Comparison of ENCODE assay signal across 8 mouse cellular contexts in genomic region chr19:43674730-43675524, GRCm38 (mm10). TPM values are rescaled to one million over a fixed set of nuclear protein-coding genes. Genes with fewer than 3 reads are reported as not detected.
DNase-seq lines count a peak whose midpoint lies in the region; ATAC-seq lines count a peak whose summit lies in the region.

Gene Slc25a28 (minus strand): TSS chr19:43674881.

- H3K36me3 ChIP-seq in hindbrain, embryonic 14.5 days (replicated peaks; ENCODE audit: control insufficient read depth, insufficient read depth), result no peaks in the 10 kb centered on the region

- peak; percentile 100 for DNase-seq in R1 (ENCODE audit: low read depth, low spot score)
- DNase-seq in cerebellum, postnatal 25 days, result peak; percentile 97 to 99
- DNase-seq in frontal cortex, postnatal 25 days (ENCODE audit: low spot score in 2 of 2), result peak; percentile 95 to 98
- DNase-seq in hindbrain, embryonic 14.5 days (ENCODE audit: low spot score), result peak; percentile 98
- DNase-seq in layer of hippocampus, postnatal 36 days, result peak; percentile 99
- peak; percentile 100 for DNase-seq in lung, postnatal 36 days
- DNase-seq in retina, postnatal 1 day, result peak; percentile 100
- DNase-seq in urinary bladder, adult 18-20 months (ENCODE audit: low spot score in 2 of 2), result peak; percentile 96 to 97

- peak within 1 kb of the TSS; percentile 83 for H3K4me2 ChIP-seq in hindbrain, embryonic 14.5 days (replicated peaks)

- H3K4me3 ChIP-seq in hindbrain, embryonic 14.5 days (replicated peaks; ENCODE audit: low read length), result peak within 1 kb of the TSS; percentile 97

- no peaks in the 10 kb centered on the region for H3K9me3 ChIP-seq in hindbrain, embryonic 14.5 days (ENCODE audit: control insufficient read depth, low read length)

- WGBS in hindbrain, embryonic 14.5 days, result under 1% methylated on average over 76 of the region's 79 CpGs

- H3K27me3 ChIP-seq in hindbrain, embryonic 14.5 days (ENCODE audit: control insufficient read depth, insufficient read depth, low read length), result no peaks in the 10 kb centered on the region

- H3K4me1 ChIP-seq in hindbrain, embryonic 14.5 days (replicated peaks; ENCODE audit: control insufficient read depth, insufficient read depth, low read length), result peaks cover 20% of the 10 kb centered on the region

- peak within 1 kb of the TSS; percentile 92 for H3K27ac ChIP-seq in hindbrain, embryonic 14.5 days

- peak within 1 kb of the TSS; percentile 87 for H3K9ac ChIP-seq in hindbrain, embryonic 14.5 days

- ATAC-seq in hindbrain, embryonic 14.5 days (ENCODE audit: low FRiP score), result peak; percentile 98

RNA-seq across cellular contexts. Expression of gene Slc25a28, which starts in this region (rescaled TPM):
- 14.2 and 14.9 TPM in 2 replicates for polyA plus RNA-seq in hindbrain, embryonic 14.5 days (2014; fragmentation: Nextera tagmentation; extraction: Ambion mirVana)
- total RNA-seq in layer of hippocampus, postnatal 36 days (2021), result 10 to 100 TPM; 43.3 to 43.6 TPM

Comparison
In these comparisons a context has a peak if more than half of its experiments do, and no peak if none do; other contexts are left out.
1. Peak in every context shown above with its lines: DNase-seq, ATAC-seq, H3K4me3 ChIP-seq and H3K27ac ChIP-seq.